Mouse (Mus musculus) lung, postnatal 0 days (tissue): Measurements from ENCODE around the gene Gm21964. TPM values are rescaled to one million over a fixed set of nuclear protein-coding genes. Genes with fewer than 3 reads are reported as not detected.

ENCODE experiments used
- ATAC-seq: fragments of 200-750 bp; cut with Nextera tagmentation; 2 replicates; pipeline ENCODE4 v1.8.0; 2017; ENCODE audit warnings: moderate library complexity
- DNase-seq: peaks from one replicate; pipeline ENCODE4 v3.0.0-alpha.2; 2016; ENCODE audit warnings: low spot score
- H3K27ac ChIP-seq: fragments of 300-500 bp; sonication (generic); 2 replicates; pipeline ENCODE4 v1.5.1; 2014; ENCODE audit warnings: antibody characterized with exemption, mild to moderate bottlenecking, low read length, mixed read lengths
- H3K27me3 ChIP-seq: fragments of 300-500 bp; sonication (generic); replicated peaks from 2 replicates; pipeline ENCODE4 v1.6.1; 2014; ENCODE audit warnings: low read length, mixed read lengths; ENCODE audit not compliant: insufficient read depth
- H3K36me3 ChIP-seq: fragments of 300-500 bp; sonication (generic); 2 replicates; pipeline ENCODE4 v1.6.1; 2014; ENCODE audit warnings: low read length, mixed read lengths; ENCODE audit not compliant: insufficient read depth
- H3K4me1 ChIP-seq: fragments of 300-500 bp; sonication (generic); 2 replicates; pipeline ENCODE4 v1.6.1; 2014; ENCODE audit warnings: antibody characterized with exemption, low read depth, low read length, mixed read lengths; ENCODE audit not compliant: insufficient read depth
- H3K4me2 ChIP-seq: fragments of 300-500 bp; sonication (generic); replicated peaks from 2 replicates; pipeline ENCODE4 v1.6.1; 2014; ENCODE audit warnings: low read depth, mild to moderate bottlenecking, low read length, moderate library complexity, mixed read lengths
- H3K4me3 ChIP-seq: fragments of 300-500 bp; sonication (generic); 2 replicates; pipeline ENCODE4 v1.5.1; 2014; ENCODE audit warnings: low read depth, low read length
- H3K9ac ChIP-seq: fragments of 300-500 bp; sonication (generic); replicated peaks from 2 replicates; pipeline ENCODE4 v1.6.1; 2014; ENCODE audit warnings: low read depth, mild to moderate bottlenecking
- H3K9me3 ChIP-seq: fragments of 300-500 bp; sonication (generic); 2 replicates; pipeline ENCODE4 v1.6.1; 2016; ENCODE audit warnings: low read length, mixed read lengths
- CTCF ChIP-seq: IDR thresholded peaks from 2 replicates; pipeline ENCODE4 v1.5.1; 2016; ENCODE audit warnings: antibody characterized with exemption, mild to moderate bottlenecking
- EP300 ChIP-seq: IDR thresholded peaks from 2 replicates; pipeline ENCODE4 v1.6.1; 2016; ENCODE audit warnings: antibody characterized with exemption, mild to moderate bottlenecking, control low read depth
- WGBS: fragments of 180-500 bp; shearing (Covaris S2); extraction: QIAGEN DNeasy Blood & Tissue Kit; methylation state at CpG from one replicate; pipeline ENCODE4 v1.1.7; 2014; 5-methylcytosine and 5-hydroxymethylcytosine counted together
- polyA plus RNA-seq: library from polyadenylated mRNA; unstranded; fragments of >200 nt; fragmentation: Nextera tagmentation; extraction: Ambion mirVana; gene quantifications from 2 replicates; pipeline ENCODE4 v1.2.1, GENCODE M21; 2015

Gm21964 gene
- polyA plus RNA-seq, 1 experiment from 2014 or later, result not detected

DNA sequence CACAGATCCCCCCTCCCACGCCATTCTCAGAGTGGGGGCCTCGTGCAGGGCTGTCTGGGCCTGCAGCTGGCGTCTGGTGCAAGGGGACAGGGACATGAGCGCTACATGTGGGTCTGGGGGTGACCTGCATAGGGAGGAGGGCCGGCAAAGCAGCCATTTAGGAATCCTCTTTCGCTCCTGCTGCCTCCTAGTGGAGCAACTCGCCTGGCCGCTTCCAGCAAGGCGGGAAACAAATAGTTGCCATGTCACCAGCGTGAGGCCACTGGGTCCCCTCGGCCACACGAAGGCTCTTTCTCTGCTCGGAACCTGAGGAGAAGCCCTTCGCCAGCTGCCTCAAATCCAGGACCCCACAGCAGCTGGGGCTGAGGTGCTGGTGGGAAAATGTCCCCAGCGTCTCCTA, 669 bp downstream of the Gm21964 start:
- no peak overlapping the region for H3K4me3 ChIP-seq
- no peak overlapping the region for H3K4me2 ChIP-seq
- H3K9me3 ChIP-seq, result no peaks in the 10 kb centered on the region
- no peaks in the 10 kb centered on the region for H3K27me3 ChIP-seq
- H3K27ac ChIP-seq, result no peak overlapping the region
- no peaks in the 10 kb centered on the region for H3K4me1 ChIP-seq
- TF ChIP-seq EP300 (no peak), CTCF (no peak)
- H3K9ac ChIP-seq, result no peak overlapping the region
- ATAC-seq, result no peak
- H3K36me3 ChIP-seq, result no peaks in the 10 kb centered on the region
- no peak for DNase-seq
- 88% methylated on average over 15 of the region's 15 CpGs for WGBS

DNA sequence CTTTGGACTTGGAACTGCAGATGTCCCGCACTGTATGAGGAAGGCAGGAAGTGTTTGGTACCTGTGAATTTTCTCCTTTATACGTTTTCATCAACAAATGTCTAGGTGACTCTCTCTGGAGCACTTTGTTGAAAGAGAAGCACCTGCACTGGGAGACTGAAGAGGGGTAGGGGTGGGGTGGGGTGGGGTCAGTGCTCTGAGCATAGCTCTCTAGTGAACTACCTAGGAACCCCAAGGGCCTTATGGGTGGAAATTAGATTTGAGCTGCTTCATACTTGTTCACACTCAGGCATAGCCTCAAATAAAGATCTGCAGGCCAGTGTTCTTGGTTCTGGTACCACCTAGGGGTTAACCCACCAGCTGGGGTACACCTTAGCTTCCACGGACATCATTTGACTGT, 1.6 kb downstream of the Gm21964 start, which contains the start of gene Gm17720:
Gene Gm17720 (minus strand): TSS at position 101 of the 400 bp plus-strand sequence.
- no peak within 1 kb of the TSS for H3K4me2 ChIP-seq
- ATAC-seq, result no peak
- no peak within 1 kb of the TSS for H3K27ac ChIP-seq
- peak; percentile 13; the same call in 1 of the 2 replicates for TF ChIP-seq CTCF
- TF ChIP-seq EP300, result no peak
- DNase-seq, result no peak
- no peak within 1 kb of the TSS for H3K9ac ChIP-seq
- no peaks in the 10 kb centered on the region for H3K27me3 ChIP-seq
- no peaks in the 10 kb centered on the region for H3K4me1 ChIP-seq
- H3K9me3 ChIP-seq, result no peaks in the 10 kb centered on the region
- 81% methylated on average over 3 of the region's 3 CpGs for WGBS
- H3K36me3 ChIP-seq, result no peaks in the 10 kb centered on the region
- H3K4me3 ChIP-seq, result no peak within 1 kb of the TSS

DNA sequence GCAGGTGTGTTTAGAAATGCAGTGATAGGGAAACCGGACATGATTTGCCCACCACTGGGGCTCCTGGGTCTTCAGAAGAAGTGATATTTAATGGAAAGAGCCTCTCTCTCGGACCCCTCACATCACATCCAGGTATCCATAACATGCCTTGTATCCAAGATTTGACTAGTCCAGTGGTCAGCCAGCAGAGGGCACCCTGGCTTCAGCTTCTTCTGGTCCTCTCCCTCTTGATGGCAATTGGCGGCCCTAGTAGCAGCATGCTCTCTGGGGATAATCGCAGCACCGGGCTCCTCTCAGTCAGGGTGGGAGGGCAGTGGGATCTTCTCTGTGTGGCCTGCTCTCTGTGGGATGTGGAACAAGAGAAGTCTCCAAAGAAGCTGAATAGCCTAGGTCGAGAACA, 18.7 kb downstream of the Gm21964 start:
- H3K4me1 ChIP-seq, result no peaks in the 10 kb centered on the region

DNA sequence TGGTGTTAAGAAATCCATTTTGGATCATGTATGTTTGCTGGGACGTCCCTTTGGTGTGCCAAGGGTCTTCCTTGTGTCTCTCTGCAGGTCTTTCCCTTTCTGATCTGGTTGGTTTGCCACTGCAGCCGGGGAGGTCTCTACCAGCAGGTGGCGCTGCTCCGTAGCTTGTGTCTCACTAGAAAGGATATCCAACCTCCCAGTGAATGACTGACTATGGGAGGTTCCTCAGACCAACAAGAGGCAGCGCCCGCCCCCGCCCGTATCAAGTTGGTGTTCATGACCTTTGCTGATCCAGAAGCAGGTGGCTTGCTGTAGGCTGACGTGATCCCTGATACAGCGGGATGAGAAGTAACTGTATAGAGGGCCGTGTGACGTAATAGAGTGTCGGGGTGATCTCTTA, 29.5 kb downstream of the Gm21964 start:
- Histone ChIP-seq H3K36me3 (no peaks in the 10 kb centered on the region), H3K9me3 (no peaks in the 10 kb centered on the region), H3K9ac (no peak overlapping the region), H3K4me1 (no peaks in the 10 kb centered on the region), H3K27me3 (no peaks in the 10 kb centered on the region), H3K27ac (no peak overlapping the region), H3K4me2 (no peak overlapping the region), H3K4me3 (no peak overlapping the region)
- TF ChIP-seq CTCF (peak; percentile 89), EP300 (no peak)
- DNase-seq (peak; percentile 80), ATAC-seq (peak; percentile 56)
- 16% methylated on average over 13 of the region's 13 CpGs for WGBS

More for the DNA sequence above, 18.7 kb downstream of the Gm21964 start:
- Histone ChIP-seq H3K4me2 (no peak overlapping the region), H3K9ac (no peak overlapping the region), H3K27ac (no peak overlapping the region), H3K4me3 (no peak overlapping the region), H3K36me3 (no peaks in the 10 kb centered on the region), H3K27me3 (no peaks in the 10 kb centered on the region), H3K9me3 (no peaks in the 10 kb centered on the region)
- ATAC-seq (no peak), DNase-seq (no peak)
- peak; percentile 42; the same call in 1 of the 2 replicates for TF ChIP-seq CTCF
- no peak for TF ChIP-seq EP300
- 37% methylated on average over 6 of the region's 6 CpGs for WGBS

DNA sequence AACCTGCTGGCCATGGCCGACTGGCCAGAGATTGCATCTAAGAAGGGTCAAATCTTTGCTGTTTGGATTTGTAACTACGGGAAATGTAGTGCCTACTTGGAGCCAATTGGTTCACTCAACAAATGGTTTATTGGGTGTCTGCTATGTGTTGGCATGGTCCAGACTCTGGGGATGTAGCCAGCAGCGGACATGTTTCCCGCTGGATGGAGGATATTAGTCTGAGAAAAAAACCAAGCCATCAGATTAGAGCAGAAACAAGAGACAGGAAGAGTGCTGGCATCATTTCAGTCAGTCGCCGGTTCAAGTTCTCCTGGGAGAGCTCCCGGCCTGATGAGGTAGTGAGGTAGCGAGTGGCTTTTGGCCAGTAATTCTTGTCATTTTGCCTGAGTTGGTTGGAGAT, 33.2 kb downstream of the Gm21964 start:
- no peaks in the 10 kb centered on the region for H3K36me3 ChIP-seq
- no peak overlapping the region for H3K4me2 ChIP-seq
- H3K27ac ChIP-seq, result no peak overlapping the region
- TF ChIP-seq CTCF (no peak), EP300 (no peak)
- no peak overlapping the region for H3K4me3 ChIP-seq
- DNase-seq (no peak), ATAC-seq (no peak)
- WGBS, result 86% methylated on average over 8 of the region's 8 CpGs
- H3K4me1 ChIP-seq, result no peaks in the 10 kb centered on the region
- H3K27me3 ChIP-seq, result no peaks in the 10 kb centered on the region
- H3K9ac ChIP-seq, result no peak overlapping the region
- no peaks in the 10 kb centered on the region for H3K9me3 ChIP-seq

DNA sequence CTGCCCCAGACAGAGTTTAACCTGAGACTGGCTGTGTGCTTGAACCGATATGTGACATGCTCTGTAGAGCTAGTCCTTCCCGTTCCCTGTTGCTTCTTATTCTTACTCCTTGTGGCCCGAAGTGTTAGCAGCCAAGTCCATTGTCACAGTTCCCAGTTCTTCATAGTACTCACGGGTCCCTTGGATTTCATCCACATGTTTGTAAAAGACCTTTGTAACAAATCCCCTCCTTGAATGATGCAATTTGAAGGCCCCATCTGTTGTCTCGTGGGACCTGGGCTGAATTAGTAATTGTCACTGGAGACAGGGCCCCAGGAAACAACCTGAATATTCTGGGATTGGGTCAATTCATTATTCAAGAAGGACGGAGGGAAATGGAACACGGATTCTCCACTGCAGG, 34.5 kb downstream of the Gm21964 start:
- Histone ChIP-seq H3K4me3 (no peak overlapping the region), H3K4me2 (no peak overlapping the region), H3K27me3 (no peaks in the 10 kb centered on the region), H3K36me3 (no peaks in the 10 kb centered on the region), H3K9ac (no peak overlapping the region), H3K9me3 (no peaks in the 10 kb centered on the region), H3K27ac (no peak overlapping the region), H3K4me1 (no peaks in the 10 kb centered on the region)
- DNase-seq (no peak), ATAC-seq (no peak)
- TF ChIP-seq EP300 (no peak), CTCF (no peak)
- WGBS, result 76% methylated on average over 7 of the region's 7 CpGs

DNA sequence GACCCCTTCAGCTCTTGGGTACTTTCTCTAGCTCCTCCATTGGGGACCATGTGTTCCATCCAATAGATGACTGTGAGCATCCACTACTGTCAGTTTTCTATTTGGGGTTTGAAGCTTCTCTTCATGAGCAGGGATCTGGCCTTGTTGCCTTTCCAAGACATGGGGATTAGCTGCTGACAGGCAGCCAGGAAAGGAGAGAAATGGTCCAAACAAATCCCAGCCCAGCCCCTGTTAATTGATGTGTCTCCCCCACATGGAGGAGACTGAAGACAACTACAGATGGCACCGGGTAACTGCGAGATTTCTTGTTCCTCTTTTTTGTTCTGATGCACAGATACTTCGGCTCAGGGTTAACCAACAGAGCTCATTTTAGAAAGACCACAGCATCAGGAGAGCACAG, 39.1 kb downstream of the Gm21964 start:
- no peaks in the 10 kb centered on the region for H3K27me3 ChIP-seq
- H3K9me3 ChIP-seq, result no peaks in the 10 kb centered on the region
- no peak overlapping the region for H3K4me3 ChIP-seq
- H3K36me3 ChIP-seq, result no peaks in the 10 kb centered on the region
- 71% methylated on average over 3 of the region's 3 CpGs for WGBS
- no peak overlapping the region for H3K4me2 ChIP-seq
- no peak overlapping the region for H3K27ac ChIP-seq
- TF ChIP-seq CTCF (no peak), EP300 (no peak)
- H3K4me1 ChIP-seq, result no peaks in the 10 kb centered on the region
- no peak overlapping the region for H3K9ac ChIP-seq
- ATAC-seq, result no peak
- DNase-seq, result no peak
